Mouse (Mus musculus): ENCODE data around the gene Arel1. TPM values are rescaled to one million over a fixed set of nuclear protein-coding genes. Genes with fewer than 3 reads are reported as not detected.

Arel1 gene
- 10 to 100 TPM; 48.3 to 63.3 (median 50.8) TPM for total RNA-seq (2022)

DNA sequence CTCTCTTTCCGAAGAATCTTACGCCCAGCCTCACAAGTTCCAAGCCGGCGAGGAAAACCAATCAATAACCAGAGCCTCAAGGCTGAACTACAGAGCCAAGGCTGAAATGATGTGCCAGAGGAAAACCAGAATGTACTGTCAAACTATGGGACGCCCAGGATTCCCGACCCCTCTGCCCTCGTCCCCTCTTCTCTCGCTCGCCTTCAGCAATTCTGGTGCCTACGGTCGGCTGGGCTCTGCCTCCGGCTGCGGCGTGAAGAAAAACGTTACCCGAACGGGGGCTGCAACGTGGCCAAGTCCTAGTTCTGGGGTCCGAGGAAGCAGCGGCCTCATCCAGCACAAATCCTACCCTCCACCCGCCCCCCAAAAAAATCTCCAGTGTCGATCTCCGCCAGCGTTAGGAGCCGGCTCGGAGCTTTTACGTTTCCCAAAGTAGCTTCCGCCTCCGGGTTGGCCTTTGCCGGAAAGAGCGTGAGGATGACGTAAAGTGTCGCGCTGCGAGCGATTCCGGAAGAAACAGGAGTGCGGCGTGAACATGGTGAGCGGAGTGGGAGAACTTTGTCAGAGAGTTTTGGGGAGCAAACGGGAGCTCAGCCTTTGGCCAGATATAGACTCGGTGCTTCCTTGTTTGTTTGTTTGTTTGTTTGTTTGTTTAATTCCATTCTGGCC, at the start of gene Arel1, which contains the start of gene Fcf1:
Gene Arel1, minus strand, starts transcription at position 473 of the 669 bp plus-strand sequence.
Gene Fcf1, plus strand, starts transcription at position 470 of the 669 bp plus-strand sequence.
- DNase-seq (ENCODE audit: low spot score), result peak; percentile 95

- DNase-seq (ENCODE audit: low spot score), result no peak
Observed at GRCm38 (mm10) chr12:85012185-85012584, 41.5 kb upstream of the Arel1 start.

DNA sequence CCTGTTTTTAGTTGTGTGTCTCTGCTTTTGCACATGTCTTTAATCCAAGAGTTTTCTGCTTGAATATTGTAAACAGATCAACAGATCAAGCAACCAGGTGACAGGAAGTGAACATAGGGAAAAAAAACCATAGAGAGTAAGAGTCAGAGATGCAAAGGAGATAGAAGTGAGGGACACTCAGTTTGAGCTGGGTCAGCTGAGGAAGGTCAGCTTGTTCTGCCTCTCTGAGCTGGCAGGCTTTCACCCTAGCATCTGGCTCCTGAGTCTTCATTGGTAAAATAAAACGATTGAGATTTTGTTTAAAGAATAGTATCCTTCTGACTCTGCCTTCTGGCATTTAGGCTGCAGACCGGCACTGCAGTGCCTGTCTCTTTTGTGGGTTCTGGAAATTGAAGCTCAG, 39.8 kb upstream of the Arel1 start:
- no peak for DNase-seq (ENCODE audit: low spot score)

GRCm38 (mm10) chr12:85009776-85010175, 39.1 kb upstream of the Arel1 start:
- DNase-seq (ENCODE audit: low spot score), result no peak

DNA sequence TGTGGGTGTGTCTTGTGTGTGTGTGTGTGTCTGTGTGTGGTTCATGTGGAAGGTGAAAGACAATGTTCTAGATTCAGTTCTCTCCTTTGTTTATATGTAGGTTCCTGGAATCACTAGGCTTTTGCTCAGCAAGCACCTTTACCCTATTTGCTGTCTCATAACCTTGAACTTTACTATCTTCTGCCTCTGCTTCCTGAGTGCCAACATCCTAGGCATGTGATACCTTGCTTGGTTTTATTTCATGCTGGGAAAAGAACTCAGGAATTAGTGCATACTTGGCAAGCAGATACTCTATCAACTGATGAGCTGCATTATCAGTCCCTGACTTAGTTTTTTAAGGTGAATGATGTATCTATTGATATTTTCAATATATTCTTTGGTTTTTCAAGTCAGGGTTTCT, 36.3 kb upstream of the Arel1 start:
- no peak for DNase-seq (ENCODE audit: low spot score)

- DNase-seq (ENCODE audit: low spot score), result no peak
Observed at GRCm38 (mm10) chr12:85006206-85006605, 35.5 kb upstream of the Arel1 start.

- no peak for DNase-seq (ENCODE audit: low spot score)
Observed at GRCm38 (mm10) chr12:84999053-84999452, 28.4 kb upstream of the Arel1 start.

GRCm38 (mm10) chr12:84996501-84997398, 26.1 kb upstream of the Arel1 start:
- no peak for DNase-seq (ENCODE audit: low spot score)

DNA sequence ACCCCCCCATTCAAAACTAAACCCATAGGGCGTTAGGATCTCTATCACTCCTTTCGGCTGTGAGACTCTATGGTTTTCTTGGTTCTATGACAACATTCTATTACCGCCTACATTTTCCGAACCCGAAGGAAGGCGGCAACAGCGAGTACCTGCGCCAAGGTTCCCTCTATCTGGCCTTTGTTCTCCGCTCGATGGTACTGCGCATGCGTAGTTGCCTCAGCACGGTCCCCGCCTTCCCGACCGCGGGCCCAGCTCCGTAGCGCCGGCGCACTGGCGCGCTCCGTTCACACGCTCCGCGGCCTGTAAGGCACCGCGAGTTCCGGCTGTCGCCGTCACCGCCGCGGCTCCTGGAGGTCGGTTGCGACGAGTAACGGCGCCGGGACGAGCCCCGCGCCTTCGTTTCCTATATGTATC, 25.4 kb upstream of the Arel1 start, which contains the start of gene Ylpm1:
Gene Ylpm1, plus strand, starts transcription at position 239 of the 414 bp plus-strand sequence.
- DNase-seq (ENCODE audit: low spot score), result peak; percentile 97

DNA sequence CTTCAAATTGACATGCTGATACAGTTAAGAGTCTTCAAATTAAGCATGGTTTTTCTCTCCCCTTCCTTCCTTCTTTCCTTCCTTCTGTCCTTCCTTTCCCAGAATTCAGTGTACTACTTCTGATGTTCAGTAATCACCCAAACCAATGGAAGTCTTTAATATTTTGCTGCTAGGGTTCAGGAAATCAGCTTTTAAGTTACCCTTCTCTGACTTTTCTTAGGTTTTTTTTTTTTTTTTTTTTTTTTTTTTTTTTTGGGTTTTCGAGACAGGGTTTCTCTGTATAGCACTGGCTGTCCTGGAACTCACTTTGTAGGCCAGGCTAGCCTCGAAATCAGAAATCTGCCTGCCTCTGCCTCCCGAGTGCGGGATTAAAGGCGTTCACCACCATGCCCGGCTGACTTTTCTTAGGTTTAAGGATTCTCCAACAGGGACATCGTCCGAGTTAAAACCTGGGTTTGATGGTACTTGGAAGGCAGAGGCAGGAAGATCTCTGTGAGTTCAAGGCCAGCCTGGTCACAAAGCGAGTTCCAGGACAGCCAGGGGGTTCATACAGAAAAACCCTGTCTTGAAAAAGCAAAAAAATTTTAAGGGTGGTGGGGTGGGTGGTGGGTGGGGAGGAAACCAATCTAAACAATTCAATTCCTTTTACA, 24.5 kb upstream of the Arel1 start:
- DNase-seq (ENCODE audit: low spot score), result no peak

DNA sequence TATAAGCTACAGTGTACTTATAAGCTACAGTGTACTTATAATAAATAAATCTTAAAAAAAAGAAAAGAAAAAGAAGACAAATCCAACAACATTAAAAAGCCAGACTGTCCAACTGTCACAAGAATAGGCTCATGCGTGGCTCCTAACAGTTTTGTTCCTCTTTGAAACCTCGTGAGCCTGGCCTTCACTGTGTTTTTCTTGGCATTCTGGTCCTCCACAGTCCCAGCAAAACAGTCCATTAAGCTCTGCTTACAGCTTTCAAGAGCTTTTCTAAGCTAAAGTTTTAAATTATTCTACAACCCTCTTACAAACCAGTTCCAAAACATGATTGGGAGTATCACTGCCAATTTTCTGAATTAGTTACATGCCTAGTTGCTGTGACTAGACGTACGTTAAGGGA, 18.8 kb upstream of the Arel1 start:
- DNase-seq (ENCODE audit: low spot score), result no peak

GRCm38 (mm10) chr12:84979264-84979862, 8.7 kb upstream of the Arel1 start:
- DNase-seq (ENCODE audit: low spot score), result no peak

DNA sequence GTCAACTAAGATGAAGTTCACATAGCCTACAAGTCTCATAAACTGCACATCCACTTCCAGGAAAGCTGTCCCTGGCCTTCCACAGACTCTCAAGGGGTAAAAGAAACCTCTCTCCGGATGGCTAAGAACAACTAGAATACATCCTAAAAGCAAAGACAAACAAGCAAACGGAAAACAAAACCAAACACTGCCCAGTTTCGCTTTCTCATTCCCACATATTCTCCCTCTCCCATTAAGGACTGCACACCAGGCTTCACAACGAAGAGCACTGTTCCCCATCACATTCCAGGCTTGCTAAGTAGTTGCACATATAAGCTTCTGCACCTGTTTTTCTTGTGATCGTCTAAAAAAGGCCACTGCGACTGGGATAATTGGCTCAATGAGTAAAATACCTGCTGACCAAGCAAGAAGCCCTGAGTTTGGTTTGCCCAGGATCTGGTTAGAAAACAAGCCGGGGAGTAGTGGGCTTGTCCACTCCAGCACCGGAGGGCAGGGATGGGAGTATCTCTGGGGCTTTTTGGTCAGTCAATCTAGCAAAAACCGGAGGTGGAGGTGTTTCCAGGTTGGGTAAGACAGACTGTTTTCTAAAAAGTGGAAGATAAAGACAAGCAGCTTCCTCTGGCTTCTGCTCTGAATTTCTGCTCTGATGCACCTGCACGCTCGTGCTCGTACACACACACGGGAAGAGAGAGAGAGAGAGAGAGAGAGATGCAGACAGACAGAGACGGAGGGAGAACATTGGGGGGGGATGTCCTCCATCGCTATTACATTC, 858 bp downstream of the Arel1 start:
- DNase-seq (ENCODE audit: low spot score), result no peak

- no peak for DNase-seq (ENCODE audit: low spot score)
Observed at GRCm38 (mm10) chr12:84968831-84969655, 1.7 kb downstream of the Arel1 start.

DNA sequence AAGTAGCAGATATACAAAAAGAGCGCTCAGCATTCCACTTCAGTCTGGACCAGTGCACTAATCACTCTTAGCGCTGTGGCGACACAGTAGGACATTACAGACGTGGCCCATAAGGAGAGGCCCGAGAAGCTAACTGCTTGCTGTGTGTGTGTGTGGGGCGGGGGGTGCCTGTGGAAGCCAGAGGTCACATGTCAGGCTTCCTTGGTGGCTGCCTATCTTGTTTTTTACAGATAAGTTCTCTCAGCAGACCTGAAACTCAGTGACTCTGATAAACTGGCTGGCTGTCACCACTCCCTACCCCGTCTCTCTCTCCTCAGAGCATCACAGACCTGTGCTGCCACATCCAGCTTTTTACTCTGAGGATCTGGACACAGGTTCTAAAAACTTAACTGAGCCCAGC, 8.1 kb downstream of the Arel1 start:
- DNase-seq (ENCODE audit: low spot score), result no peak

DNA sequence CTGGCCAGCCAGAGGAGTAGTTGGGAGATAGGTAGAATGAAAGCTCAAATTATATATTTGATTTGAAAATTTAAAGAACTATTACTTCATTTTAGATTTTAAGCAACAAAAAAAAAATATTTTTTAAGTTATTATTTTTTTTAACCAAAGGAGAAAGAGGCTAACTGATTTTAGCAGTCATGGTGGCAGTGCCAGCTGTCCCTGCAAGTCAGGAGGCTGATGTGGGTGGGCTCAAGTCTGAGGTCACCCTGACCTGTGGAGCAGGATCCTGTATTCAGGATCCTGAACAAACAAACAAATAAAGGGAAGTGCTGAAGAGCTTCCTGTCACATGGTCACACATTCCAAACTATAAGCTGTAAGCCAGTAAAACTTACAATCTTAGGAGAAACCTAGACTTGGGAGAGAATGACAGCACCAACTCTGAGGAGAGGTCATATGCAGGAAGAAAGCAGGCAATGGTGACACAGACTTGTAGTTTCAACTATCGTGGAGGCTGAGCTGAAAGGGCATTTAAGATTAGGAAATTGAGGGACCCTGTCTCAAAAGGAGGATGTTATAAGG, 11.8 kb downstream of the Arel1 start:
- DNase-seq (ENCODE audit: low spot score), result no peak

GRCm38 (mm10) chr12:84956317-84956716, 14.4 kb downstream of the Arel1 start:
- no peak for DNase-seq (ENCODE audit: low spot score)

DNA sequence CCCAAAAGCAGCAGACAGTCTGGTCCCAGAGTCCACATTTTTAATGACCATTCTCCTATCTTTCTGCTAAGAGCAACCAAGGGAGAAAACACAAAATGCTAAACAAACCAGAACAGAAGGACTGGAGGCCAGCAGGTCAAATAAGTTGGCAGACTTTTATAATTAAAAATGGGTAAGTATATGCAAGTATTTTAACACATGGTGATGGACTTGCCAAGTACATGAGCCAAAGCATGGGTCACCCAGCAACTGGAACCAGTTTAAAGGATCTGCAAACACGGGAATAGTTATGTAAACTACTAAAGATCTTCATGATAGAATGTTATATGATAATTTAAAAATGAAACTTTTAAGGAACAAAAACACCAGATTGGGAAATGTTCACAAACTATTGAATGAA, 18.3 kb downstream of the Arel1 start:
- no peak for DNase-seq (ENCODE audit: low spot score)

GRCm38 (mm10) chr12:84951531-84951930, 19.2 kb downstream of the Arel1 start:
- no peak for DNase-seq (ENCODE audit: low spot score)

DNA sequence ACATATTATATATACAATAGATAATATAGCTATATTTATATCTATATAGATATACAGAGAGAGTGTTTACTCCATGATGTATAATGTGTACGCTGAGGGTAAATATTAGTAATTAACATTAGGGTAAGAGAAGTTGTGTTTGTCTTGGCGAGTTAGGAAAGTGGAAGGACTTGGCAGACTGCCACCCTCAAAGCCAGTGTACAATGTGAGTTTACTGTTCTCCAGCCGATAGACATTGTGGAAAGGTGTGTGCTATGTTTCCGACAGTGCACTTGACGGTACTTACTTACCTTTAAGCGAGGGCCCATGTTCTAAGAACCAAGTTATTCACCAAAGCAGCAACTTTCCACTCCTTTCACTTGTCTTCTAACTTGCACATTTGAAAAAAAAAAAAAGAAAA, 19.9 kb downstream of the Arel1 start:
- DNase-seq (ENCODE audit: low spot score), result no peak

All from heart, adult 8-10 months (tissue).